Mouse (Mus musculus): ENCODE data around the gene Atf5. TPM values are rescaled to one million over a fixed set of nuclear protein-coding genes. Genes with fewer than 3 reads are reported as not detected.

The Atf5 gene
- polyA plus RNA-seq, 1 experiment from 2014 or later: 3.4 TPM

- Histone ChIP-seq H3K27ac (ENCODE audit: low read length) (no peak overlapping the region), H3K9me3 (ENCODE audit: control insufficient read depth, low read length) (no peaks in the 10 kb centered on the region), H3K4me3 (replicated peaks; ENCODE audit: low read length) (no peak overlapping the region), H3K4me2 (ENCODE audit: low read length) (no peak overlapping the region), H3K4me1 (replicated peaks; ENCODE audit: control insufficient read depth, insufficient read depth, low read length) (peaks cover 43% of the 10 kb centered on the region), H3K36me3 (ENCODE audit: control insufficient read depth, insufficient read depth) (peaks cover 4% of the 10 kb centered on the region; the same call in 1 of the 2 replicates), H3K9ac (replicated peaks; ENCODE audit: low read depth, low read length) (no peak overlapping the region), H3K27me3 (replicated peaks; ENCODE audit: control insufficient read depth, insufficient read depth, low read length) (no peaks in the 10 kb centered on the region)
- 92% methylated on average over 12 of the region's 12 CpGs for WGBS
- ATAC-seq: no peak
Observed at GRCm38 (mm10) chr7:44851625-44852234, 35.3 kb upstream of the Atf5 start.

DNA sequence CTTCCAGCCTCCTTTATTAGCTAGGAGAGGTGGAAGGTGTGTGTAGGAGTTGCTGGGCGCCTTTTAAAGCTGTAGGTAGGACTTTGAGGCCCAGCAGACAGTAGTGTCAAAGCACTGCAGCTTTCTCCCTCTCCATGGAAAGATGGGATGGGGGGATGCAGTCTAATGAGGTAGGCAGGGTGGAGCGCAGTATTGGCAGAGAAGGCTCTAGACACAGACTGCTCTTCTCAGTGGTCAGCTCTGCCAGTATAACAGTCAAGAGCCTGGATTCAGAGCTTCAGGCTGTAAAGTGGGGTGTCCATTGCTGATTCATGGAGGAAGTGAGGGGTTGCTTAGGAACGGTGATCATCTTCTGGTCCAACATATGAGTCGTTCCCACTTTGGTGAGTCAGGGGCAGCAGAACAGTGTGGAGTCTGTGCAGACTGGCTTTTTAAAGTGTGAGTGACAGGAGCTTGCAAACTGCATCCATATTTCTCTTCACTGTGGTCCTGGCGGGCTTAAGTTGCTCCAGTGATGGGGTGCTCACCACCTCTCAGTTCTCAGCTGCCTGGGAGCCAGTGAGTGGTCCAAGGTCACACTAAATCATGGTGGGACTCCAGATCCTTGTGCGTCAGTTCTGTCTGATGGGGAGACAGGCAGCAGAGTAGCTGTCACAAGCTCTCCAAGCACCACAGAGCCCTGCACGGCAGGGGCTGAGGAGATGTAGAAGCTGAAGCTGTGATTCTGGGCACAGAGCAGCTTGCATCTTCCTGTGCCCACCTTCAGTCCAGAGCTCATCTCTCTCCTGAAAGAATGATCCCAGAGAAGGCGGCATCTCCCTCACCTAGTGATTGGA, 34.5 kb upstream of the Atf5 start:
- H3K4me2 ChIP-seq (ENCODE audit: low read length): peak overlapping the region; percentile 73
- WGBS: 79% methylated on average over 8 of the region's 8 CpGs
- peaks cover 5% of the 10 kb centered on the region for H3K36me3 ChIP-seq (ENCODE audit: control insufficient read depth, insufficient read depth)
- peaks cover 40% of the 10 kb centered on the region for H3K4me1 ChIP-seq (replicated peaks; ENCODE audit: control insufficient read depth, insufficient read depth, low read length)
- ATAC-seq: no peak
- H3K27ac ChIP-seq (ENCODE audit: low read length): no peak overlapping the region
- peak overlapping the region; percentile 71 for H3K4me3 ChIP-seq (replicated peaks; ENCODE audit: low read length)
- peak overlapping the region; percentile 80 for H3K9ac ChIP-seq (replicated peaks; ENCODE audit: low read depth, low read length)
- no peaks in the 10 kb centered on the region for H3K9me3 ChIP-seq (ENCODE audit: control insufficient read depth, low read length)
- no peaks in the 10 kb centered on the region for H3K27me3 ChIP-seq (replicated peaks; ENCODE audit: control insufficient read depth, insufficient read depth, low read length)

GRCm38 (mm10) chr7:44850146-44850545, 33.7 kb upstream of the Atf5 start:
- WGBS: 0% methylated on average over 32 of the region's 33 CpGs
- peak overlapping the region; percentile 80 for H3K9ac ChIP-seq (replicated peaks; ENCODE audit: low read depth, low read length)
- peak overlapping the region; percentile 73 for H3K4me2 ChIP-seq (ENCODE audit: low read length)
- peaks cover 12% of the 10 kb centered on the region for H3K36me3 ChIP-seq (ENCODE audit: control insufficient read depth, insufficient read depth)
- ATAC-seq: peak; percentile 35
- H3K4me3 ChIP-seq (replicated peaks; ENCODE audit: low read length): peak overlapping the region; percentile 71
- no peaks in the 10 kb centered on the region for H3K9me3 ChIP-seq (ENCODE audit: control insufficient read depth, low read length)
- H3K4me1 ChIP-seq (replicated peaks; ENCODE audit: control insufficient read depth, insufficient read depth, low read length): peaks cover 39% of the 10 kb centered on the region
- no peaks in the 10 kb centered on the region for H3K27me3 ChIP-seq (replicated peaks; ENCODE audit: control insufficient read depth, insufficient read depth, low read length)
- H3K27ac ChIP-seq (ENCODE audit: low read length): peak overlapping the region; percentile 99

DNA sequence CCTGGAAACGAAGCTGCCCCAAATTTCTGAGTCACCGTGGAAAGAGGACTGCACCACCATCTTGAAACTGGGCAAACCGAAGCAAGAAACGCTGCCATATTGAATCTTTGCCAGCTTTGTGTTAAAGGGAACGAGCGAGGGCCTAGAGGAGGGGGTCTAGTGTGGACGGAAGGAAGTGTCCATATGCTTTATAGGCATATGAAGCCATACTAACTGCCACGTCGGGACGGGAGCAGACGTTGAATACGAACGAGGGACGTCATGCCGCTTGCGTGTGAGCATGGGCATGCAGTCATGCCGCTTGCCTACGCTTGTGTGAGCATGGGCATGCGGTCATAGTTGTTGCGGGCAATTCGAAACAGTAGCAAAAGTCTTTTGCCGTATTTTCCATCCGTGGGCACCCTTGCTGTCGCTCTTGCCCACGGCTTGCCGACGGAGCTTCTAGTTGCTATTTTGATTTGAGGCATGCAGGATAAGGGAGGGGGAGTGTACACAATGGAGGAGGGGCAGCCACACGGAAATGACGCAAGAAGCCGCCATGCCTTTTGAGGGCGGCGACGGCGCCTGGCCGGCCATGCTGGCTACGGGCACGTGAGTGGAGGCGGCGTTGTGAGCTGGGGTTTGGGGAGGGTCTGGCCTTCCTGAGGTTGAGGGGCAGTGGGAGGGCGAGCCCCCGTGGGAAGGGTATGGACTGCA, 33.1 kb upstream of the Atf5 start:
- Histone ChIP-seq H3K9me3 (ENCODE audit: control insufficient read depth, low read length) (no peaks in the 10 kb centered on the region), H3K4me3 (replicated peaks; ENCODE audit: low read length) (peak overlapping the region; percentile 71), H3K4me2 (ENCODE audit: low read length) (peak overlapping the region; percentile 73), H3K27ac (ENCODE audit: low read length) (peak overlapping the region; percentile 99), H3K36me3 (ENCODE audit: control insufficient read depth, insufficient read depth) (peaks cover 12% of the 10 kb centered on the region), H3K4me1 (replicated peaks; ENCODE audit: control insufficient read depth, insufficient read depth, low read length) (peaks cover 33% of the 10 kb centered on the region), H3K9ac (replicated peaks; ENCODE audit: low read depth, low read length) (peak overlapping the region; percentile 80), H3K27me3 (replicated peaks; ENCODE audit: control insufficient read depth, insufficient read depth, low read length) (no peaks in the 10 kb centered on the region)
- under 1% methylated on average over 41 of the region's 41 CpGs for WGBS
- peak; percentile 71 for ATAC-seq

GRCm38 (mm10) chr7:44848561-44849415, 32.3 kb upstream of the Atf5 start, which contains the start of the genes Akt1s1 and Tbc1d17:
Akt1s1 (plus strand) TSS chr7:44848991.
Tbc1d17 (minus strand) TSS chr7:44849079.
- peak within 1 kb of the TSS; percentile 74 for H3K4me2 ChIP-seq (ENCODE audit: low read length)
- peaks cover 15% of the 10 kb centered on the region for H3K36me3 ChIP-seq (ENCODE audit: control insufficient read depth, insufficient read depth)
- under 1% methylated on average over 54 of the region's 54 CpGs for WGBS
- peak within 1 kb of the TSS; percentile 99 for H3K27ac ChIP-seq (ENCODE audit: low read length)
- peaks cover 25% of the 10 kb centered on the region for H3K4me1 ChIP-seq (replicated peaks; ENCODE audit: control insufficient read depth, insufficient read depth, low read length)
- peak within 1 kb of the TSS; percentile 80 for H3K9ac ChIP-seq (replicated peaks; ENCODE audit: low read depth, low read length)
- H3K9me3 ChIP-seq (ENCODE audit: control insufficient read depth, low read length): no peaks in the 10 kb centered on the region
- no peaks in the 10 kb centered on the region for H3K27me3 ChIP-seq (replicated peaks; ENCODE audit: control insufficient read depth, insufficient read depth, low read length)
- peak within 1 kb of the TSS; percentile 71 for H3K4me3 ChIP-seq (replicated peaks; ENCODE audit: low read length)
- peak; percentile 87 for ATAC-seq

GRCm38 (mm10) chr7:44847772-44848171, 31.3 kb upstream of the Atf5 start:
- no peaks in the 10 kb centered on the region for H3K9me3 ChIP-seq (ENCODE audit: control insufficient read depth, low read length)
- ATAC-seq: no peak
- peak overlapping the region; percentile 71 for H3K4me3 ChIP-seq (replicated peaks; ENCODE audit: low read length)
- peak overlapping the region; percentile 53 for H3K9ac ChIP-seq (replicated peaks; ENCODE audit: low read depth, low read length)
- H3K4me1 ChIP-seq (replicated peaks; ENCODE audit: control insufficient read depth, insufficient read depth, low read length): peaks cover 20% of the 10 kb centered on the region
- WGBS: 78% methylated on average over 5 of the region's 5 CpGs
- H3K27ac ChIP-seq (ENCODE audit: low read length): no peak overlapping the region; the same call in 1 of the 2 replicates
- peak overlapping the region; percentile 74 for H3K4me2 ChIP-seq (ENCODE audit: low read length)
- peaks cover 18% of the 10 kb centered on the region for H3K36me3 ChIP-seq (ENCODE audit: control insufficient read depth, insufficient read depth)
- no peaks in the 10 kb centered on the region for H3K27me3 ChIP-seq (replicated peaks; ENCODE audit: control insufficient read depth, insufficient read depth, low read length)

GRCm38 (mm10) chr7:44846804-44847203, 30.3 kb upstream of the Atf5 start:
- Histone ChIP-seq H3K4me1 (replicated peaks; ENCODE audit: control insufficient read depth, insufficient read depth, low read length) (peaks cover 20% of the 10 kb centered on the region), H3K4me3 (replicated peaks; ENCODE audit: low read length) (no peak overlapping the region), H3K36me3 (ENCODE audit: control insufficient read depth, insufficient read depth) (peaks cover 23% of the 10 kb centered on the region), H3K4me2 (ENCODE audit: low read length) (no peak overlapping the region), H3K9me3 (ENCODE audit: control insufficient read depth, low read length) (no peaks in the 10 kb centered on the region), H3K27me3 (replicated peaks; ENCODE audit: control insufficient read depth, insufficient read depth, low read length) (no peaks in the 10 kb centered on the region), H3K9ac (replicated peaks; ENCODE audit: low read depth, low read length) (no peak overlapping the region), H3K27ac (ENCODE audit: low read length) (no peak overlapping the region)
- 89% methylated on average over 7 of the region's 7 CpGs for WGBS
- no peak for ATAC-seq

GRCm38 (mm10) chr7:44845006-44845405, 28.5 kb upstream of the Atf5 start:
- no peak overlapping the region for H3K4me3 ChIP-seq (replicated peaks; ENCODE audit: low read length)
- H3K4me1 ChIP-seq (replicated peaks; ENCODE audit: control insufficient read depth, insufficient read depth, low read length): peaks cover 12% of the 10 kb centered on the region
- H3K36me3 ChIP-seq (ENCODE audit: control insufficient read depth, insufficient read depth): peaks cover 23% of the 10 kb centered on the region
- no peaks in the 10 kb centered on the region for H3K9me3 ChIP-seq (ENCODE audit: control insufficient read depth, low read length)
- no peak overlapping the region for H3K27ac ChIP-seq (ENCODE audit: low read length)
- WGBS: 92% methylated on average over 10 of the region's 10 CpGs
- H3K4me2 ChIP-seq (ENCODE audit: low read length): no peak overlapping the region
- ATAC-seq: no peak
- H3K9ac ChIP-seq (replicated peaks; ENCODE audit: low read depth, low read length): no peak overlapping the region
- H3K27me3 ChIP-seq (replicated peaks; ENCODE audit: control insufficient read depth, insufficient read depth, low read length): peaks cover 8% of the 10 kb centered on the region

Data from forebrain, embryonic 16.5 days (tissue).